Mouse (Mus musculus) CH12.LX (cell line): ENCODE data around the gene Usp17lc. TPM values are rescaled to one million over a fixed set of nuclear protein-coding genes. Genes with fewer than 3 reads are reported as not detected.
"Not testable (repeated sequence)": the region's sequence is repeated elsewhere in the genome, so short reads cannot be mapped to it uniquely, and the experiment has no call there.

Experiments
- DNase-seq: peaks from one replicate; pipeline ENCODE4 v3.0.0-alpha.2; 2013; ENCODE audit errors: extremely low read depth
- H3K27ac ChIP-seq: 2 replicates; pipeline ENCODE4 v1.5.1; 2012; ENCODE audit warnings: low read depth, mild to moderate bottlenecking, control low read depth, moderate library complexity; ENCODE audit not compliant: insufficient read depth
- H3K27me3 ChIP-seq: replicated peaks from 2 replicates; pipeline ENCODE3; 2012; ENCODE audit warnings: inconsistent platforms
- H3K36me3 ChIP-seq, 2 experiments: replicated peaks in 1 of 2; 2 replicates each; pipeline versions ENCODE3 to v1.6.1; 2012; ENCODE audit warnings: inconsistent platforms in 1 of 2, low read length in 1 of 2, mild to moderate bottlenecking in 1 of 2, mixed read lengths in 1 of 2, moderate library complexity in 1 of 2; ENCODE audit not compliant: control insufficient read depth in 1 of 2, insufficient read depth in 1 of 2
- H3K4me1 ChIP-seq, 2 experiments: 2 replicates each; pipeline ENCODE4 v1.6.1; 2012; ENCODE audit warnings: inconsistent platforms in 1 of 2, moderate library complexity in 1 of 2; ENCODE audit not compliant: insufficient read depth in 2 of 2, control insufficient read depth in 1 of 2
- H3K4me2 ChIP-seq: 2 replicates; pipeline ENCODE4 v1.6.1; 2012; ENCODE audit warnings: low read depth, mild to moderate bottlenecking, control low read depth; ENCODE audit not compliant: poor library complexity, insufficient read depth, severe bottlenecking
- H3K4me3 ChIP-seq, 3 experiments: fragments of 150-350 bp in 1 of 3; sonication (generic) in 1 of 3; replicated peaks in 1 of 3; 2 replicates each; pipeline versions ENCODE3 to v1.5.1; 2011 to 2012; ENCODE audit warnings: low read depth in 2 of 3, low read length in 2 of 3, mild to moderate bottlenecking in 2 of 3, moderate library complexity in 2 of 3, control low read depth in 1 of 3, improper control_type of control experiment in 1 of 3, inconsistent platforms in 1 of 3, mixed read lengths in 1 of 3; ENCODE audit not compliant: poor library complexity in 1 of 3
- H3K79me2 ChIP-seq: replicated peaks from 2 replicates; pipeline ENCODE4 v1.6.1; 2012; ENCODE audit warnings: mild to moderate bottlenecking, moderate library complexity; ENCODE audit not compliant: control insufficient read depth, poor library complexity, insufficient read depth, severe bottlenecking; ENCODE audit errors: extremely low read depth
- H3K9ac ChIP-seq: 2 replicates; pipeline ENCODE4 v1.6.1; 2012; ENCODE audit warnings: low read depth, mild to moderate bottlenecking, control low read depth, moderate library complexity; ENCODE audit not compliant: insufficient read depth
- H3K9me3 ChIP-seq: replicated peaks from 2 replicates; pipeline ENCODE3; 2012; ENCODE audit warnings: low read length, inconsistent platforms, mixed read lengths
- BHLHE40 ChIP-seq: IDR thresholded peaks from 2 replicates; pipeline ENCODE4 v1.6.1; 2011; ENCODE audit warnings: mild to moderate bottlenecking, low read depth, low read length, improper control_type of control experiment
- CHD1 ChIP-seq: IDR thresholded peaks from 2 replicates; pipeline ENCODE4 v1.6.1; 2012; ENCODE audit warnings: low read depth, low read length, improper control_type of control experiment, inconsistent platforms
- EP300 ChIP-seq: IDR thresholded peaks from 2 replicates; pipeline ENCODE4 v1.6.1; 2011; ENCODE audit warnings: low read length, improper control_type of control experiment
- GABPA ChIP-seq: IDR thresholded peaks from 2 replicates; pipeline ENCODE4 v1.6.1; 2012; ENCODE audit warnings: low read depth, low read length, improper control_type of control experiment, inconsistent platforms; ENCODE audit not compliant: insufficient replicate concordance
- HCFC1 ChIP-seq: IDR thresholded peaks from 2 replicates; pipeline ENCODE4 v1.6.1; 2012; ENCODE audit warnings: low read depth, mild to moderate bottlenecking, inconsistent platforms, low read length, improper control_type of control experiment
- IRF4 ChIP-seq: IDR thresholded peaks from 2 replicates; pipeline ENCODE4 v1.6.1; 2014; ENCODE audit warnings: low read depth, mild to moderate bottlenecking, inconsistent platforms, low read length, improper control_type of control experiment
- MAFK ChIP-seq: IDR thresholded peaks from 2 replicates; pipeline ENCODE4 v1.6.1; 2011; ENCODE audit warnings: low read length, improper control_type of control experiment; ENCODE audit not compliant: insufficient replicate concordance
- MEF2A ChIP-seq: IDR thresholded peaks from 2 replicates; pipeline ENCODE4 v1.6.1; 2014; ENCODE audit warnings: low read depth, mild to moderate bottlenecking, inconsistent platforms, low read length, improper control_type of control experiment, borderline replicate concordance
- NELFE ChIP-seq: IDR thresholded peaks from 2 replicates; pipeline ENCODE4 v1.6.1; 2011; ENCODE audit warnings: low read depth, low read length, improper control_type of control experiment
- SIN3A ChIP-seq: IDR thresholded peaks from 2 replicates; pipeline ENCODE4 v1.6.1; 2012; ENCODE audit warnings: low read length, improper control_type of control experiment, inconsistent platforms
- TCF12 ChIP-seq: IDR thresholded peaks from 2 replicates; pipeline ENCODE4 v1.6.1; 2014; ENCODE audit warnings: low read depth, mild to moderate bottlenecking, inconsistent platforms, low read length, improper control_type of control experiment
- USF1 ChIP-seq: IDR thresholded peaks from 2 replicates; pipeline ENCODE4 v1.6.1; 2014; ENCODE audit warnings: low read depth, mild to moderate bottlenecking, inconsistent platforms, low read length, improper control_type of control experiment
- USF2 ChIP-seq: conservative IDR thresholded peaks from 2 replicates; pipeline ENCODE4 v1.6.1; 2011; ENCODE audit warnings: low read depth, low read length, improper control_type of control experiment
- ZMIZ1 ChIP-seq: IDR thresholded peaks from 2 replicates; pipeline ENCODE4 v1.6.1; 2012; ENCODE audit warnings: low read depth, mild to moderate bottlenecking, inconsistent platforms, low read length, improper control_type of control experiment
- ZNF384 ChIP-seq: IDR thresholded peaks from 2 replicates; pipeline ENCODE4 v1.6.1; 2012; ENCODE audit warnings: low read depth, low read length, improper control_type of control experiment, inconsistent platforms
- dilution Hi-C: fragments of 300-500 bp; cut with MboI; formaldehyde crosslinking; loops from 2 replicates; pipeline ENCODE4 v1.14.3; 2020; ENCODE audit warnings: low sequenced_read_pairs; ENCODE audit not compliant: extremely low pct_unique_long_range_greater_than_20kb, extremely low pct_ligation_motif_present
- in situ Hi-C: fragments of 300-500 bp; cut with MboI; formaldehyde crosslinking; loops from 3 replicates; pipeline ENCODE4 v1.14.3; 2019; ENCODE audit warnings: low sequenced_read_pairs, low pct_ligation_motif_present, low pct_unique_long_range_greater_than_20kb, mixed read lengths
- polyA plus RNA-seq: library from polyadenylated mRNA; unstranded; fragments of >175 nt; gene quantifications from 2 replicates; pipeline ENCODE4 v1.2.1, GENCODE M21; 2012; ENCODE audit warnings: low read depth; ENCODE audit not compliant: insufficient read length
- total RNA-seq, 2 experiments: library from RNA; depleted of rRNA; stranded (reverse); fragments of 300-350 nt in 1 of 2; fragments of >200 nt in 1 of 2; gene quantifications; 2 replicates each; pipeline ENCODE4 v1.2.3; 2012 to 2014

Usp17lc gene
- total and polyA plus RNA-seq, 3 experiments, result not detected

GRCm38 (mm10) chr7:103398981-103399380 lies 15.9 kb upstream of the Usp17lc start:
- in situ Hi-C loops, result no loop called here
- TF ChIP-seq BHLHE40 (no peak), HCFC1 (no peak), SIN3A (no peak), CHD1 (no peak), ZMIZ1 (no peak), USF2 (no peak), EP300 (no peak), ZNF384 (no peak), USF1 (no peak), MAFK (no peak)
- DNase-seq, result no peak
- Histone ChIP-seq H3K9me3 (no peaks in the 10 kb centered on the region), H3K79me2 (no peaks in the 10 kb centered on the region), H3K4me1 (no peaks in the 10 kb centered on the region), H3K4me3 (no peak overlapping the region), H3K4me2 (no peak overlapping the region), H3K36me3 (no peaks in the 10 kb centered on the region), H3K27ac (no peak overlapping the region), H3K9ac (no peak overlapping the region), H3K27me3 (no peaks in the 10 kb centered on the region)
- dilution Hi-C loops, result no loop called here

GRCm38 (mm10) chr7:103406521-103407055 lies 8.3 kb upstream of the Usp17lc start:
- H3K27ac ChIP-seq, H3K79me2 ChIP-seq, dilution Hi-C loops, DNase-seq, H3K36me3 ChIP-seq, in situ Hi-C loops, H3K27me3 ChIP-seq, H3K9ac ChIP-seq, H3K4me1 ChIP-seq, H3K4me2 ChIP-seq, H3K4me3 ChIP-seq, H3K9me3 ChIP-seq: not testable (repeated sequence)

- Histone ChIP-seq H3K27me3 (no peaks in the 10 kb centered on the region), H3K9me3 (no peaks in the 10 kb centered on the region), H3K9ac (no peak within 1 kb of the TSS), H3K4me2 (no peak within 1 kb of the TSS), H3K36me3 (no peaks in the 10 kb centered on the region), H3K79me2 (no peaks in the 10 kb centered on the region), H3K27ac (no peak within 1 kb of the TSS), H3K4me1 (no peaks in the 10 kb centered on the region), H3K4me3 (no peak within 1 kb of the TSS)
- dilution Hi-C loops (no loop called here), in situ Hi-C loops (no loop called here)
- TF ChIP-seq MEF2A (no peak), CHD1 (no peak), IRF4 (no peak), GABPA (no peak), TCF12 (no peak), HCFC1 (no peak), NELFE (no peak)
- no peak for DNase-seq
These were observed 30.5 kb downstream of the Usp17lc start, which contains the start of gene Olfr605 for GRCm38 (mm10) chr7:103445339-103445738. TSS of gene Olfr605 (minus strand) at chr7:103445439.
